Mouse (Mus musculus): ENCODE measurements at regions not wholly inside any gene's neighbourhood (a gene's known extent, or its start where the extent isn't known, plus 50 kb on each side); places are given as distances from the start of the nearest gene placed in this dataset.
"Not testable (repeated sequence)": the region's sequence is repeated elsewhere in the genome, so short reads cannot be mapped to it uniquely, and the experiment has no call there.

DNA sequence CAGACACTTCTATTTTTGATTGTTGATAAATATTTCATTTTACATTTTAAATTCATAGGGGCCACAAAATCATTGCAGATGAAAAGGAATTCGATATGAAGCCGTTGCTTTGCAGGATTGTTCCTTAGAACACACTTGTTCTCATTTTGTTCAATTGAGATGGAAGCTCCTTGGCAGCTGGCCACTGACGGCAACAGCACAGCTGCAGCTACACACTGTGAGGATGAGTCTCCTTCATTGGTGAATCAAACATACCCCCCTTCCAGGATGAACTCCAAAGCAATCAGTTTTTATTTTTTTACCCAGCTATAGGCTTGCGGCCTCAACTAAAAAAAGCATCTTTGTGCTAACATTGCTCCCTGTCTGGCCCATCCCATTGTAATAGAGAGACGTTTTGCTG, 475.1 kb downstream of the Tbl1xr1 start:
- Histone ChIP-seq H3K4me1 (ENCODE audit: control insufficient read depth, insufficient read depth, low read length) (no peaks in the 10 kb centered on the region), H3K27me3 (ENCODE audit: control insufficient read depth, insufficient read depth, low read length, poor library complexity, severe bottlenecking) (no peaks in the 10 kb centered on the region), H3K36me3 (ENCODE audit: control insufficient read depth, insufficient read depth, low read length, poor library complexity, severe bottlenecking) (no peaks in the 10 kb centered on the region), H3K9ac (ENCODE audit: low read depth, poor library complexity, severe bottlenecking) (no peak overlapping the region), H3K4me3 (ENCODE audit: low read depth, low read length) (no peak overlapping the region), H3K9me3 (replicated peaks; ENCODE audit: control insufficient read depth, insufficient read depth, low read length, poor library complexity, severe bottlenecking) (no peaks in the 10 kb centered on the region), H3K27ac (ENCODE audit: insufficient read depth, low read length) (no peak overlapping the region)
- TF ChIP-seq CTCF (IDR thresholded peaks at IDR 0.05; ENCODE audit: low read depth, low read length), result no peak
- TF ChIP-seq POLR2A (IDR thresholded peaks at IDR 0.05; ENCODE audit: insufficient read depth, low read length), result no peak
- no peak for TF ChIP-seq EP300 (IDR thresholded peaks at IDR 0.05; ENCODE audit: insufficient read depth, low read depth, low read length)

GRCm38 (mm10) chr3:22559556-22559955, 483.1 kb downstream of the Tbl1xr1 start:
- TF ChIP-seq POLR2A (IDR thresholded peaks at IDR 0.05; ENCODE audit: insufficient read depth, low read length) (no peak), EP300 (IDR thresholded peaks at IDR 0.05; ENCODE audit: insufficient read depth, low read depth, low read length) (0 out of 2 replicates have a peak, but pooled peaks have one; percentile 25)
- 0 out of 2 replicates have a peak overlapping the region, but pooled peaks have one; percentile 54 for H3K27ac ChIP-seq (ENCODE audit: insufficient read depth, low read length)

GRCm38 (mm10) chr3:22560476-22561170, 484.2 kb downstream of the Tbl1xr1 start:
- not testable (repeated sequence) for H3K4me1 ChIP-seq (ENCODE audit: control insufficient read depth, insufficient read depth, low read length); H3K27me3 ChIP-seq (ENCODE audit: control insufficient read depth, insufficient read depth, low read length, poor library complexity, severe bottlenecking); H3K4me3 ChIP-seq (ENCODE audit: low read depth, low read length); H3K9ac ChIP-seq (ENCODE audit: low read depth, poor library complexity, severe bottlenecking); H3K36me3 ChIP-seq (ENCODE audit: control insufficient read depth, insufficient read depth, low read length, poor library complexity, severe bottlenecking)
- peak overlapping the region; percentile 63; the same call in 1 of the 2 replicates for H3K27ac ChIP-seq (ENCODE audit: insufficient read depth, low read length)
- H3K9me3 ChIP-seq (replicated peaks; ENCODE audit: control insufficient read depth, insufficient read depth, low read length, poor library complexity, severe bottlenecking), result peaks cover 40% of the 10 kb centered on the region

More at GRCm38 (mm10) chr3:22559556-22559955, 483.1 kb downstream of the Tbl1xr1 start:
- Histone ChIP-seq H3K27me3 (ENCODE audit: control insufficient read depth, insufficient read depth, low read length, poor library complexity, severe bottlenecking) (no peaks in the 10 kb centered on the region), H3K9ac (ENCODE audit: low read depth, poor library complexity, severe bottlenecking) (no peak overlapping the region), H3K4me1 (ENCODE audit: control insufficient read depth, insufficient read depth, low read length) (no peaks in the 10 kb centered on the region), H3K9me3 (replicated peaks; ENCODE audit: control insufficient read depth, insufficient read depth, low read length, poor library complexity, severe bottlenecking) (peaks cover 36% of the 10 kb centered on the region), H3K36me3 (ENCODE audit: control insufficient read depth, insufficient read depth, low read length, poor library complexity, severe bottlenecking) (no peaks in the 10 kb centered on the region), H3K4me3 (ENCODE audit: low read depth, low read length) (no peak overlapping the region)

Measured in ES-Bruce4 (cell line).